Mouse (Mus musculus) kidney, postnatal 0 days (tissue): Measurements from ENCODE around the gene Acad10. TPM values are rescaled to one million over a fixed set of nuclear protein-coding genes. Genes with fewer than 3 reads are reported as not detected.

Source experiments
- ATAC-seq: fragments of 200-750 bp; cut with Nextera tagmentation; replicated peaks from 2 replicates; pipeline ENCODE4 v1.8.0; 2017; ENCODE audit warnings: low read depth, moderate number of reproducible peaks, moderate TSS enrichment, moderate library complexity; ENCODE audit not compliant: low FRiP score
- DNase-seq: peaks from one replicate; pipeline ENCODE4 v3.0.0-alpha.2; 2016; ENCODE audit warnings: low spot score
- H3K27ac ChIP-seq: fragments of 300-500 bp; sonication (generic); 2 replicates; pipeline ENCODE4 v1.5.1; 2014; ENCODE audit warnings: mild to moderate bottlenecking
- H3K27me3 ChIP-seq: fragments of 300-500 bp; sonication (generic); 2 replicates; pipeline ENCODE4 v1.6.1; 2014; ENCODE audit warnings: low read length, mixed read lengths; ENCODE audit not compliant: insufficient read depth
- H3K36me3 ChIP-seq: fragments of 300-500 bp; sonication (generic); 2 replicates; pipeline ENCODE4 v1.6.1; 2014; ENCODE audit warnings: low read length, mixed read lengths; ENCODE audit not compliant: insufficient read depth
- H3K4me1 ChIP-seq: fragments of 300-500 bp; sonication (generic); replicated peaks from 2 replicates; pipeline ENCODE4 v1.6.1; 2014; ENCODE audit warnings: antibody characterized with exemption, low read length, mixed read lengths; ENCODE audit not compliant: insufficient read depth
- H3K4me2 ChIP-seq: fragments of 300-500 bp; sonication (generic); 2 replicates; pipeline ENCODE4 v1.6.1; 2014; ENCODE audit warnings: mild to moderate bottlenecking, low read length, moderate library complexity, mixed read lengths
- H3K4me3 ChIP-seq: fragments of 300-500 bp; sonication (generic); replicated peaks from 2 replicates; pipeline ENCODE4 v1.5.1; 2014; ENCODE audit warnings: low read depth, low read length
- H3K9ac ChIP-seq: fragments of 300-500 bp; sonication (generic); 2 replicates; pipeline ENCODE4 v1.6.1; 2014; ENCODE audit warnings: low read depth, low read length
- H3K9me3 ChIP-seq: fragments of 300-500 bp; sonication (generic); replicated peaks from 2 replicates; pipeline ENCODE4 v1.6.1; 2016; ENCODE audit warnings: low read length, inconsistent platforms, mixed read lengths
- CTCF ChIP-seq: IDR thresholded peaks from 2 replicates; pipeline ENCODE4 v1.5.1; 2016; ENCODE audit warnings: antibody characterized with exemption, low read depth, mild to moderate bottlenecking, moderate library complexity
- WGBS: fragments of 180-500 bp; shearing (Covaris S2); extraction: QIAGEN DNeasy Blood & Tissue Kit; methylation state at CpG from one replicate; pipeline ENCODE4 v1.1.7; 2014; 5-methylcytosine and 5-hydroxymethylcytosine counted together
- polyA plus RNA-seq: library from polyadenylated mRNA; unstranded; fragments of >200 nt; fragmentation: Nextera tagmentation; extraction: Ambion mirVana; gene quantifications from 2 replicates; pipeline ENCODE4 v1.2.1, GENCODE M21; 2015

Acad10 gene
- polyA plus RNA-seq, 1 experiment from 2014 or later: 7.6 TPM

DNA sequence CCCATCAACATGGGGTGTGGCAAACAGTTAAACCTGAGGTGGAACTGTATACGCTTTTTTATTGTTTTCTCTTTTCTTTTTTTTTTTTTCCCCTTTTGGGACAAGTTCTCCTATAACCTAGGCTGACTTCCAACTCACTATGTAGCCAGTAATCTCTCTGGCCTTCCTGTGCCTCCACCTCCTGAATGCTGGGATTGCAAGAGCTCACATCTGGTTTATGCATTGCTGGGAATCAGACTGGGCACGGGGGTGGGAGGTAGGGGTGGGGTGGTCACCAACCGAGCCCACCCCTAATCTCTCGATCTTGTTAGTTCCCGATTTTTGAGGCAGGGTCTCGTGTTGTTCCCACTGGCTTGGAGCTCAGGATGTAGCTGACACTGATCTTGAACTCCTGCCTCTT is 70.4 kb downstream of the Acad10 start:
- Histone ChIP-seq H3K36me3 (no peaks in the 10 kb centered on the region), H3K27ac (no peak overlapping the region), H3K9ac (no peak overlapping the region), H3K4me1 (peaks cover 11% of the 10 kb centered on the region), H3K27me3 (no peaks in the 10 kb centered on the region), H3K4me2 (no peak overlapping the region), H3K9me3 (no peaks in the 10 kb centered on the region), H3K4me3 (no peak overlapping the region)
- DNase-seq (no peak), ATAC-seq (no peak)
- TF ChIP-seq CTCF: no peak
- 88% methylated on average over 6 of the region's 6 CpGs for WGBS

- no peaks in the 10 kb centered on the region for H3K9me3 ChIP-seq
- no peaks in the 10 kb centered on the region for H3K36me3 ChIP-seq
- DNase-seq (peak; percentile 39), ATAC-seq (no peak)
- no peaks in the 10 kb centered on the region for H3K27me3 ChIP-seq
- H3K4me2 ChIP-seq: no peak overlapping the region
- no peak for TF ChIP-seq CTCF
- H3K27ac ChIP-seq: 0 out of 2 replicates have a peak overlapping the region, but pooled peaks have one; percentile 13
- WGBS: 49% methylated on average over 6 of the region's 6 CpGs
- H3K4me1 ChIP-seq: peaks cover 4% of the 10 kb centered on the region; the same call in 1 of the 2 replicates
- H3K4me3 ChIP-seq: no peak overlapping the region
- no peak overlapping the region for H3K9ac ChIP-seq
These were observed 73.8 kb downstream of the Acad10 start for GRCm38 (mm10) chr5:121586400-121587039.

GRCm38 (mm10) chr5:121585699-121586098 is 74.6 kb downstream of the Acad10 start:
- TF ChIP-seq CTCF: no peak
- no peak overlapping the region for H3K27ac ChIP-seq
- H3K4me1 ChIP-seq: peaks cover 4% of the 10 kb centered on the region; the same call in 1 of the 2 replicates
- H3K36me3 ChIP-seq: no peaks in the 10 kb centered on the region
- WGBS: 91% methylated on average over 5 of the region's 5 CpGs
- no peaks in the 10 kb centered on the region for H3K9me3 ChIP-seq
- no peak overlapping the region for H3K4me2 ChIP-seq
- DNase-seq (no peak), ATAC-seq (no peak)
- no peak overlapping the region for H3K4me3 ChIP-seq
- H3K27me3 ChIP-seq: no peaks in the 10 kb centered on the region
- H3K9ac ChIP-seq: no peak overlapping the region

- H3K27ac ChIP-seq: no peak overlapping the region
- H3K9ac ChIP-seq: no peak overlapping the region
- no peaks in the 10 kb centered on the region for H3K27me3 ChIP-seq
- WGBS: 95% methylated on average over 10 of the region's 10 CpGs
- ATAC-seq (no peak), DNase-seq (no peak)
- H3K4me1 ChIP-seq: peaks cover 4% of the 10 kb centered on the region; the same call in 1 of the 2 replicates
- H3K4me3 ChIP-seq: no peak overlapping the region
- TF ChIP-seq CTCF: no peak
- H3K36me3 ChIP-seq: no peaks in the 10 kb centered on the region
- no peak overlapping the region for H3K4me2 ChIP-seq
- H3K9me3 ChIP-seq: no peaks in the 10 kb centered on the region
These were observed 75.3 kb downstream of the Acad10 start for GRCm38 (mm10) chr5:121585005-121585404.

GRCm38 (mm10) chr5:121583765-121584501 is 76.4 kb downstream of the Acad10 start:
- H3K4me2 ChIP-seq: no peak overlapping the region
- 44% methylated on average over 12 of the region's 12 CpGs for whole genome bisulfite sequencing
- ATAC-seq: peak; percentile 91

GRCm38 (mm10) chr5:121581945-121582344 is 78.4 kb downstream of the Acad10 start:
- no peak for TF ChIP-seq CTCF

More at GRCm38 (mm10) chr5:121583765-121584501, 76.4 kb downstream of the Acad10 start:
- H3K9me3 ChIP-seq: no peaks in the 10 kb centered on the region
- H3K9ac ChIP-seq: no peak overlapping the region
- peak overlapping the region; percentile 77 for H3K27ac ChIP-seq
- peaks cover 5% of the 10 kb centered on the region; the same call in 1 of the 2 replicates for H3K36me3 ChIP-seq
- H3K4me1 ChIP-seq: peaks cover 4% of the 10 kb centered on the region; the same call in 1 of the 2 replicates
- H3K27me3 ChIP-seq: no peaks in the 10 kb centered on the region
- H3K4me3 ChIP-seq: no peak overlapping the region
- peak; percentile 81 for TF ChIP-seq CTCF
- DNase-seq: peak; percentile 90

More at GRCm38 (mm10) chr5:121581945-121582344, 78.4 kb downstream of the Acad10 start:
- DNase-seq (no peak), ATAC-seq (no peak)
- no peaks in the 10 kb centered on the region for H3K27me3 ChIP-seq
- H3K4me2 ChIP-seq: no peak overlapping the region
- peaks cover 4% of the 10 kb centered on the region; the same call in 1 of the 2 replicates for H3K4me1 ChIP-seq
- peaks cover 10% of the 10 kb centered on the region; the same call in 1 of the 2 replicates for H3K36me3 ChIP-seq
- H3K27ac ChIP-seq: no peak overlapping the region
- WGBS: 92% methylated on average over 8 of the region's 8 CpGs
- H3K9ac ChIP-seq: no peak overlapping the region
- no peaks in the 10 kb centered on the region for H3K9me3 ChIP-seq
- no peak overlapping the region for H3K4me3 ChIP-seq
